Mouse (Mus musculus) adrenal gland, postnatal 10 days (tissue): ENCODE measurements around the gene Tekt2. TPM values are rescaled to one million over a fixed set of nuclear protein-coding genes. Genes with fewer than 3 reads are reported as not detected.

Experiments used
- DNase-seq: peaks from one replicate; pipeline ENCODE4 v3.0.0; 2021; ENCODE audit warnings: mixed read lengths
- long read RNA-seq, 2 experiments: library from polyadenylated mRNA; stranded (forward); transcript quantifications; one replicate each; pipeline ENCODE4 v2.0.0; 2021
- total RNA-seq, 2 experiments: library from RNA; stranded (reverse); gene quantifications; 2 replicates each; pipeline ENCODE4 v1.2.3; 2021

The Tekt2 gene
- 1 to 10 TPM in 1 of 2 experiments, under 1 TPM in 1; 0.57 to 2.8 TPM for total RNA-seq
- long read RNA-seq, experiment 1, partial matches to known transcripts: 0 of 1 reads
- long read RNA-seq, experiment 1, other reads (novel, unspliced or antisense): 1 of 1 reads
- long read RNA-seq, experiment 2: 0 reads

DNA sequence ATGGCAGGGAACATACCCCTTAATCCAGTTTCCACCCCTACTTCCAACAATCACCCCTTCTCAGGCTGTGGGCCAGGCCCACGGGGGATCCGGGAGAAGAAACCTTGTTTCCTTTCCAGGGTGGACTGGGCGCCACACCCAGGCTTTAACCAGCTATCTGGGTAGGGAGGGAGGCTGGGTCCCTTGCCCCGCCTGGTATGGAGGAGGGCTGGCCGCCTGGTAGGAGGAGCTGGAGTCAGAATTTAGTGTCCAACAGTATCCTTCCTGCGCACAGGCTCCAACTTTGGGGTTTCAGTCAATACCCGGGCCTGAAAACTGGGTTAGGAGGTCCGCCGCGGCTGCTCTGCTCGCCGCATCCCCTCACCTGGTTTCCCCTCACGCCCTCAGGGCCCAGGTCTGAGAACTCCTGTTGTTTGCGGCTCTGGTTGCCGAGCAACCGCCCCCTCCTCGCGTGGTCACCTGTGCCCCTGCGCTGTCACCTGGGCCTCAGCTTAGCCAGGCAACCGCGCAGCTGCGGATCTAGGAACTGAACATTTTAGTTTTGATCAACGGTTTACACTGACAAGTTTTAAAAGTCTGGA, at the start of gene Tekt2:
Gene Tekt2, minus strand, starts transcription at position 408 of the 581 bp plus-strand sequence.
- no peak for DNase-seq

DNA sequence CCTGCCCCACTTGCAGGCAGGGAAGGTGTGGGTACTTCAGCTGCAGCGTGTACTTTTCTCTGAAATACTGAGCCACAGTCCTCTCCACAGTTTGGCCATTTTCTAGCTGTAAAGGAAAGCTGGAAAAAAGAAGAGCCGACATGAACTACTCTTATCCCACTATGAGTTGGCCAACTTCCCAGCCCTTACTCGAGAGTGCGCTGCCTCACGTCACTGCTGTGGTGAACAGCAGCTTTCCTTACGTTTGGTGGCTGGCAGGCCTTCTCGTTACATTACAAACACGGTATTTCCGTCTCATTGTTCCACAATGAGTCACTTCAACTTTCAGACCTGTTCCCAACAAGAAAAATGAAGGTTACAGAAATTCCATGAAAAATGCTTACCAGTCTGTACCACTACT, 46.0 kb upstream of the Tekt2 start:
- peak; percentile 36 for DNase-seq

DNA sequence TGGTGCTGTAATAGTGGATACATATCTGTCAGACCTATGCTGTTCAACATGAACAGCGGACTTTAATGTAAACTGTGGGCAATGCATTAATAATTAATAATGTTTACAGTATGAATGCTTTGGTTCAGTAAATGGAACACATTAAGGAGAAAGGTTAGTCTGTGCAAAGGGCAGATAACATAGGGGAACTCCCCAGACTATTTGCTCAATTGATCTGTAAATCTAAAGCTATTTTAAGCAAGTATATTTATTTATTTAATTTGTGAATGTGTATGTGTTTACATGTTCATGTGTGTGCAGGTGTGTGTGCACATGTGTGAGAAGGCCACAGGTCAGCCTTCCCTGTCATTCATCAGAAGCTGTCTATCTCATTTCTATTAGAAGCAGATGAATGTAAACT, 34.6 kb upstream of the Tekt2 start:
- DNase-seq: no peak

DNA sequence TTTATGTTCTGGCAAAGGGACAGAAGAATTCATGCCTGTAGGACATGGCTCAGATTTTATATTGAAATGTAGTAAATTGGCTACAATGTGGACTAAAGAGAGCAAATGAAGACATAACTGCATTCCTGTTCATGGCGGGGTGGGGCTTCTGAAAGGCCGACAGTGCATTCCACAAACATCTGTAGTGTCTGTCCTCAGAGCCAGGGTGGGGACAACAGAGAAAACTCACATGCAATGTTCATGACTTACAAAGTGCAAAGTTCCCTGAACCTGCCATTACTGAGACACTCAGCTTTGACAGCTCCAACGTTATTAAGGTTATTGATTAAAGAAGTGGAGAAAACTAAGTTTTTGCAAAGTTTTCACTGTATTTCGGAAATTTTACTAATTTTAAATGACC, 18.0 kb upstream of the Tekt2 start:
- no peak for DNase-seq

DNA sequence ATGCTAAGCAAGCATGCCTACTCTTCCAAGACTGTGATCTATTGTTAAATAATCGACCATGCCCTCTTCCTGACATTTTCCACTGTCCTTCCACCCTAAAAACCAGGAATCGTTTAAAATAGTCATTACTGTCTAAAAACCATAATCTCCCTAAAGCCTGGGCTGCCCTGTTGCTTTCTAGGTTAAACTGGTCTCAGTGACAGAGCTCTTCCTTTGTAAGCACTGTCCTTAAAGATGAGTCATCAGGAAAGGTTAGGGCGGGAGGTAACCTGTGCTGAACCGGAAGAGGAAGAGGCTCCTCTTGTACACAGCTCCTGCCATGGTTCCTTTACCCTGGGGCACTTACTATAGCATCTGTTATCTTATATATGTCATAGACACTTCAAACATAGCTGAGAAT, 14.0 kb upstream of the Tekt2 start:
- no peak for DNase-seq

DNA sequence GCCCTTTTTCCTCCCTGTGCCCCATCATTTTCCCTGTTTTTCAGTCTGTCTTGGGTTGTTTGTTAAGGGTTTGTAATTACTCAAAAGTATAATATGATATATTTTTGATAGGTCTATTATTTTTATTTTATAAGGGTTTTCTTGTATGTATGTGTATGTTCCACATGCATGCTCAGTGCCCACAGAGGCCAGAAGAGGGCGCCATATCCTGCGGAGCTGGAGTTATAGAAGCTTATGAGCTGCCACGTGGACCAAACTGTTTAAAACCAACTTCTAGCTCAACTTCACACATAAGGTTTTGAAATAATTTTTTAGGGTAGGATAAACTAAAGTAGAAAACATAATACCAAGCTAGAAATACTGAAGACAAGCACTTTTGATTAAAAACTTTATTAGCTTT, 6.9 kb upstream of the Tekt2 start:
- no peak for DNase-seq

DNA sequence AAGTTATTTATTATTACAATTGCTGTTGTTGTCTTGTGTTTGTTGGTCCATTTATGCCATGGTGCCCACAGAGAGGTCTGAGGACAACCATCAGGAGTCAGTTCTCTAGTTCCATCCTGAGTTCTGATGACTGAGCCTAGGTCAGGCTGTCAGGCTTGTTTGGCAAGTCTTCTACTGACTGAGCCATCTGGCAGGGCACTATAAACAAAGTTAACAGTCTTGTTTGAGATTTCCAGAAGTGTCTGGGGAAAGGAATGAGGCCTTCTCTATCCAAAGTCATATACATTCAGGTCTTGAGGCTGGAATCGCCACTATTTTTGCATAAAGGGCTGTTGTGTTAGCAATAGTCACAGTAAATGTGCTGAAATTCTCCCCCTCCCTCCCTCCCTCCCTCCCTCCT, 6.3 kb upstream of the Tekt2 start:
- DNase-seq: no peak

DNA sequence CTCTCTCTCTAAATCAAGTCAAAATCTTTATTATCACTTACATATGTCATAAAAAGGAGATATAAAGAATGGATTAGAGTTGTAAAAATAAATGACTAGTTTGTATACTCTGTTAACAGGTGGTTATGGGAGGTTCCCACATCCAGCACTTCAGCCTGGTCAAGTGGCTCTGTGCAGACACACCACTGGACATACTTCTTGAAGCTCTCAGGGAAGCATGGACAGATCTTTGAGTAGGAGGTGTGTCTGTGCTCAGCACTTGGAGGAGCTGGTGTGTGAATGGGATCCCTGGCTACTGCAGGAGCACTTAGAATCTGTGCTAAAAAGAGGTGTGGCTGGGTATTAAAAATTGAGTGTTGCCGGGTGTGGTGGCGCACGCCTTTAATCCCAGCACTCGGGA, 4.8 kb upstream of the Tekt2 start:
- no peak for DNase-seq

DNA sequence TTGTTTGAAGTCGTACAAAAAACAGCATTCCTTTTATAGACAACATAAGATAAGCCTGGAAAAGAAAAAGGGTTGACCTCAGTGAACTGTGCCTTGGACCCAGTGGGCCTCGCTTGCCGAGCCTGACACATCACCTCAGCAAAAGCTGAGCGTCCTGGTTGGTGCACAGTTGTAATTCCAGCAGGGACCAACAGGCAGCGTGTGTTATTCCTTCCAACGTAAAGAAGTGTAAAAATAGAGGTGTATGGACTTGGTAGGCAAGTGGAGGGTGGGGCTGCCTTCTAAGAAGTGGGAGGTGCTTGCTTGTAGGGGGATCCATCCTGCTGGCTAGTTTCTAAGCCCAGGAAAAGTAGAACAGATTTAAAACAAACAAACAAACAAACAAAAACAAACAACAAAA, 548 bp upstream of the Tekt2 start:
- DNase-seq: no peak

DNA sequence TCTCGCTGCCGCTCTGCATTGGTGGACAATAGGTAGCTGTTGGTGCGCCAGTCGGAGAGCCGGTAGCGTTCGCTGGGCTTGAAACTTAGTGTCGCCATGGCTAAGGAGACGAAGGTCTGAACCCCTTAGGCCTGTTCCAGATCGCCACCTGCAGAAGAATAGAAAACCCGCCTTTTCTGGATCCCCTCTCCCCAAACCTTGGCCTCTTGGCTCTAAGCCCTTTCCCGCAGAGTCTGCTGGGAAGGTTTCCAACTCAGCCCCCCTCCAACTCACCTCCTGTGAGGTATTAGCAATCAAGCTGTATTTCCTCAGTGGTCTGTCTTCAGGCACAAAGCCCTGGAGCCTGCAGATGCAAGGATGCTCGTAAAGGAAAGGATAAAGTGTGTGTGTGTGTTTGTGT, 627 bp downstream of the Tekt2 start:
- no peak for DNase-seq

DNA sequence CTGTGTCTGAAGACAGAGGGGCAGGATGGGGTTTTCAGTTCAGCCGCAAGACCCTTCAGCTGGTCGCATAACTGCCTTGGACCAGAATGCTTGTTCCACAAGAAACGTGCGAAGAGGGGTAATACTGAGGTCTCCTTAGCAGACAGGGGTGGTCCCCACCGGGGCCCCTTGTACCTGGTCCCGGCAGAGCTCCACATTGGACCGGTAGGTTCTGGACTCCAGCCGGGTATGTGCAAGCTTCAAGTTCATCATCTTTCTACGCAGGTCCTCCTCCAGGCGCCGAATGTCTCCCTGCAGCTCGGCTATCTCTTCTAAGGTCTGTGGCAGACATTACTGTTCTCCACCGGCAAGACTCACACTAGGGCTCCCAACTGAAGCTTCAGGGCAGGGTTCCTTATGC, 2.8 kb downstream of the Tekt2 start:
- no peak for DNase-seq

DNA sequence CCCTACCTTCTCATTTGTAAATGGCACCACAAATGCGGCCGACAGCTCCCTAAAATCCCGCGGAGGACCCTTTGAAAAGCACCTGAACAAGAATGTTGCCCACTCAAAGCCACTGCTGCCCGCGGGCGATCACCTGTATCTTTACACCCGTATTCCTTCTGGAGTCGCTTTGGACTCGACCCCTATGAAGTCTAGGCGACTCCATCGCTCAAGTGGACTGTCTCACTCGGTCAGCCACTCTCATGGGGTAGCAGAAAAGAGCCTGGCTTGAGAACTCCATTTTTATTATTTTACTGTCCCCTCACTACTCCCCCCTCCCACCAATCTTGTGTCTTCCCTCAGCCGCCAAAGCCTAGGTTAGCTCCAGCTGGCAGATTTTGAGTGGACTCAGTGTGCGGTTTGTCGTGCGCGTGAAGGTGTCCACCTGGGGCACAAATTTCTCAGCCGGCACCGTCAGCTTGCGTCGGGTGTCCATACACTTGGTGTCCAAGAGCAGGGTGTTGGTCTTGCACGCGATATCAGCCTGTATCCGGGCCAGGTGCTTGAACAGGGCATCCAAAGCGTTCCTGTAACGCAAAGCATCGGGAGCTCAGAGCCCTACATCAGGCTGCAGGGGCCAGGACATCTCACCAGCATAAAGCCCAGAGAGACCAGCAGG, 3.5 kb downstream of the Tekt2 start:
- no peak for DNase-seq

DNA sequence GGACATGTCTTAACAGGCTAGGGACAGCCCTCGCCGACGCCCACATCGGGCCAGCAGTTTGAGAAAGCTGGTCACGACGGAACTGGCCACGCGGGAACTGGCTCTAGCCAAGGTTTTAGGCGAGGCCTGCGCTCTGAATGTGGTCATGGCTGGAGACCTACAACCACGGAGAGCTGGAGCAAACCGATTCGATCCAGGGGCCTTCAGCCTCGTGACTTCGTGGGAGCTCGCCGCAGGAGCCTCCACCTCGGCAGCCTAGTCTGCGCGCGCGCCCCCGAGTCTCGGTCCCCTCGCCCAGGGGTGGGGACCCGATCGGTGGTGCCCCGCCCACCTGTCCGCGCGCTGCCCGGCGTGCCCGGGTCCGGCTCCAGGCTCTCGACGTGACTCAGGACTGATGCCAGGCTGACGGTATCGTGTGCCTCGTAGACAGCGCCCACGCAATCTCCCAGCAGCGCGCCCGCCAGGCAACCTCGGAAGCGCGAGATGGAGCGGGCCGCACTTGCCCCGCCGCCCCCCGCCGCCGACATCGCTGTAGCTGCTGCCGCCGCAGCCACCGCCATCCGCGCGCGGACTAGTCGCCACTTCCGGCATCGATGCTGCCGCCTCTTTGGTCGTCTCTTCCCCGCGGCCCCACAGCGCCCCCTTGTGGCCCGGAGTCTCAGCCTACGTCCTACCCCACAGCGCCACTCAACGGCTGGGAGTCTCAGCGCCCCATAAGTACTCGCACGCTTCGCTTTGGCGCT, 4.2 kb downstream of the Tekt2 start, which contains the start of gene Adprhl2:
Gene Adprhl2, minus strand, starts transcription at position 593 of the 743 bp plus-strand sequence.
- DNase-seq: peak; percentile 100

DNA sequence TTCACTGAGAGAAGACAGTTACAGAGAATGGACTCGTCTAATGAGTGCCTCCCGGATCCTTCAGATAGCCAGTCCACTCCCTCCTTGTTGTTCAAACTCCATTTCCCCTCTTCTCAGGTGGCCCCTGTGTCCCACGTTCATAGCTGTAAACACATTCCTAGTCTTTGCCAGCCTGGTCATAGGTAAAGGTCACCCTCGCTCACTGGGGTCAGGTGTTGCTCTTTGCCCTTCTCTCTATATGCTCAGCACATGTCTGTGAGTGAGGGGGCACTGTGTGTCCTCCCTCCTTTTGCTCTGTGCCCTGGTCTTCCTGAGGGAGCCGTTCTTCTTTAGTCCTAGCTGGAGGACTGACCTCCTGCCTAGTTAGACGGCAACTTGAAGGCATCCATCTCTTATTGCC, 5.7 kb downstream of the Tekt2 start:
- no peak for DNase-seq

DNA sequence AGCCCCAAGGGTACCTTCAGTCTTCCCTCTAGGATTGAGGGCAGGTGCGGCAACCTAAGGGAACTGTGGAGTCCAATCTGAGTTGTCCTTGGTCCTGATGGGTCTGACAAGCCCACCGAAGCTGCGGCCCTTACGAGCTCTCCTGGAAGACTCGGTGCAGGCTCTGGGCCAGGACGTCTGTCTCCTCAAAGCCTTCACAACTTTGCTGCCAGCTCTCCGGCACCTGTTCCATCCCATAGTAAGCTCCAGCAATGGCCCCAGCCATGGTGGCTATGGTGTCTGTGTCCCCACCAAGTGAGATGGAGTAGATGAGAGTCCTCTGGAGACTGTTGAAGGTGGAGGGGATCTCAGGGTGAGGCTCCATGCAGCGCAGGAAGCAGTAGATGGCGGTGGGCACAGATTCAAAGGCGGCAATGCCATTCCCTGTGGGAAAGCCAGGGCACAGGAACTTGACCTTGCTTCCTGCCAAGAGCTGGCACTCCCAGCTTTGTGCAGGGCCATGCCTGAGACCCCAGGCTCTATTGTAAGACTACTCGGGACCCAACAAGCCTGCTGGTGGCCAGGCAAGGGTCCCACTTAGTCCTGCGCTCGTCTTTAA, 8.9 kb downstream of the Tekt2 start:
- DNase-seq: peak; percentile 60

DNA sequence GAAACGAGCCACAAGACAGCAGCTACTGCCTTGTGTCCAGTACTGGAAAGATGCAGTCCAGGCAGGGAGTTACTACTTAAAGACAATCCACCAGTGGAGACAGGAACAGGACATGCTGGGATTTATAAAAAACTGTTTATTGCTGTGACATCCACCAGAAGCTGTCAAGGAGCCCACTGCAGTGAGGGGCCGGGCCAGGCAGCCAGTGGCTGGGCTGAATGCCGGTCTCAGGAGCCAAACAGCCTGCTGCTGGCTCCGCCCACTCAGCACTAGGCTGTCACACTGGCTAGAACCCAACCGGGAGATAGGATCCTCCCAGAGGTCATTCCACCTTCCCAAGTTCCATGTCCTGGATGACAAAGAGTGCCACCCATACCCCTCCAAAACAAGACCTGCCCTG, 9.6 kb downstream of the Tekt2 start:
- DNase-seq: no peak

DNA sequence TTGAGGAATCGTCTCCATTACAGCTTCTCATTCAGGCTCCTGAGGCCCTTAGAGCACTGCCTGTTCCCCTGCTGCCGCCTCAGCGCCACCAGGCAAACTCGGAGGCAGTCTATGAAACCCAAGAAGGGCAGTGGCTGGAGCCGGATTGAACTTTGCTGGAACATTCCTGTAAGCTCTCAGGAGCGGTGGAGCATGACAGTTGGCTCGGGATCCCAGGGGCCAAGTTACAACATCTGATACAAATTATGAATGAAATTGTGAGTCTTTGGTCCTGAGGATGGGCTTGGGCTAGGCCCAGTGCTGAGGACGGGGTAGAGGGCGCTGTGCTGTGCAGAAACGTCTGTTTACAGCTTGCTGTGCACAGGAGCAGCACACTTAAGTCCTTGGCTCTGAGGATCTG, 11.1 kb downstream of the Tekt2 start:
- DNase-seq: no peak

DNA sequence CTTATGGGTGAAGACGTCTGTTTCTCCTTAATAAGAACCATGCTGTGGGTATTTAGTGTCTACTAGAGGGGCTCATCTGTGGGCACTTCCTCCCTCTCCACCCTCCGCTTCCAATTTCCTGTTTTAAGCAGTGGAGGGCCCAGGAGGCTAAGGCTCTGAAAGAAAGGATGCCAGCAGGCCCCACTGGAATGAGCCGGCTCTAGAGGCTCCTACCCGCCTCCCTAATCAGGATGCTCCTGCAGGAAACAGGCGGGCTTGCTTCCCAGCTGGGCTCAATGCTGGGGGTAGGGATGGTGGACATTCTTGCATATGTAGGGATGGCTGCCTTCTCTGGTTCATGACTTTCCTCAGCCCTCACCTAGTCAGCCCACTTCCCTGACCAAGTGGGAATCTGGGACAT, 12.3 kb downstream of the Tekt2 start:
- DNase-seq: no peak

DNA sequence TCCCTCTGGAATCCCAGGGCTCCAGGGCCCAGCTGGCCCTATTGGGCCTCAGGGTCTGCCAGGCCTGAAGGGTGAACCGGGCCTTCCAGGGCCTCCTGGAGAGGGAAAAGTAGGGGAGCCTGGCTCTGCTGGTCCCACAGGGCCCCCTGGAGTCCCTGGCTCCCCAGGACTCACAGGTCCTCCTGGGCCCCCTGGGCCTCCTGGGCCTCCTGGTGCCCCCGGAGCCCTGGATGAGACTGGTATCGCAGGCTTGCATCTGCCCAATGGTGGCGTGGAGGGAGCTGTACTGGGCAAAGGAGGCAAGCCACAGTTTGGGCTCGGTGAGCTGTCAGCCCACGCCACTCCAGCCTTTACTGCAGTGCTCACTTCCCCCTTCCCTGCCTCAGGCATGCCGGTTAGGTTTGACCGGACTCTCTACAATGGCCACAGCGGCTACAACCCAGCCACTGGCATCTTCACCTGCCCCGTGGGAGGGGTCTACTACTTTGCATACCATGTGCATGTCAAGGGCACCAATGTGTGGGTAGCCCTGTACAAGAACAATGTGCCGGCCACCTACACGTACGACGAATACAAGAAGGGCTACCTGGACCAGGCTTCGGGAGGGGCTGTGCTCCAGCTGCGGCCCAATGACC, 13.8 kb downstream of the Tekt2 start:
- no peak for DNase-seq

DNA sequence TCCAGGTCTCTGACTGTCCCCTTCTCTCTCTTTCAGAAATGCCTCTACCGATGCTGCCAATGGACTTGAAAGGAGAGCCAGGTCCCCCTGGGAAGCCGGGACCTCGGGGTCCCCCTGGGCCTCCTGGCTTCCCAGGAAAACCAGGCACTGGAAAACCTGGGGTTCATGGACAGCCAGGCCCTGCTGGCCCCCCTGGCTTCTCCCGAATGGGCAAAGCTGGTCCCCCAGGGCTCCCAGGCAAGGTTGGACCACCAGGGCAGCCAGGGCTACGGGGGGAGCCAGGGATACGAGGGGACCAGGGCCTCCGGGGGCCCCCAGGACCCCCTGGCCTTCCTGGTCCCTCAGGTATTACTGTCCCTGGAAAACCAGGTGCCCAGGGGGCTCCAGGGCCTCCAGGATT, 15.1 kb downstream of the Tekt2 start:
- DNase-seq: no peak

DNA sequence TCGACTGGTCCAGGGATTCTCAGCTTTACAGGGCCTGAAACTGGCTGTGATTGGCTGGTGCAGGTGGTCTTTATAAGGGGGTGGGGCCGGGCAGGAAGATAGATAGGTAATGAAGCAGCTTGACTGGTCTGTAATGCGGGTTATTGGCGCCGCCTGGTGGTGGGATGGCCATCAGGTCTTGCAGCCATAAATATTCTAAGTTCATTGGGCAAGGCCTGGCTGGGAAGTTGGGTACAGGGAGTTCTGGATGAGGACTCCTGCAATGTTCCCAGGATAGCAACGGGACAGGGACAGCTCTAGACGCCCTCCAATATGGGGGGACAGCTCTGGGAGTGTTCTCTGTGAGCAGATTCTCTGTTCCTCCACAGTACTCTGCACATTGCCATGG, 15.6 kb downstream of the Tekt2 start:
- DNase-seq: peak; percentile 92

DNA sequence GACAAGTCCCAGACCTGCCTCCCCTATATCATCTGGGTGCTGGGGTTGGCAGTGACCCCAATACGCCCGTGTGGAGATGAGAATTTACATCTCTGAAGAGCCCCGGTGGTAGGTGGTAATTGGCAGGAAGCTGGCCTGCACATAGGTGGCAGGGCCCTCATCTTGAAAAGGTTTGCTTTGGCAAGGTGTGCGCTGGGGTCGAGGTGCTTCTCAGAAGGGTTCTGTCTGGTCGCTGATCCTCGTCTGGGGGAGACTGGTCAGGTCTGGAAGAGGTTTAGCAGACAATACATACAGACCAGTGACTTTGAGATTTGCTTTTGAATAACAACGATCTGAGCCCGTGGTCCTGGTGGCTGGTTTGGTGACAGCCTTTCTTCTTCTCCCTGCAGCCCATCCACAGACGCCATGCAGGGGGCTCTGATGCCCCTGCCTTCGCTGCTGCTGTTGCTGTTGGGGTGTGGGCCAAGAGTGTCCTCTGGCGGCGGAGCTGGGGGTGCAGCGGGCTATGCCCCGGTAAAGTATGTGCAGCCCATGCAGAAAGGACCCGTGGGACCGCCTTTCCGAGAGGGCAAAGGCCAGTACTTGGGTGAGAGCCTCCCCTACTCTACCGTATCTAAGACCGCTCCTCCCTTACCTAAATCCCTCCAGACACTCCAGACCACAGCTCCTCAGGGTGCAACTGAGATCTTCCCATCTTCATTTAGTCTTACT, 16.1 kb downstream of the Tekt2 start:
- no peak for DNase-seq
